Mouse (Mus musculus) cortical plate, adult 2 months (tissue): ENCODE results near the gene Foxn3.

ENCODE experiments used
- CTCF ChIP-seq: fragments of 200-500 bp; IDR thresholded peaks from 2 replicates; pipeline ENCODE4 v1.5.1; 2011; ENCODE audit warnings: mild to moderate bottlenecking, control low read depth, low read length; ENCODE audit not compliant: insufficient read depth; ENCODE audit errors: extremely low read depth
- POLR2A ChIP-seq: fragments of 200-500 bp; IDR thresholded peaks from 2 replicates; pipeline ENCODE4 v1.6.1; 2011; ENCODE audit warnings: mild to moderate bottlenecking, low read length, control low read depth; ENCODE audit not compliant: insufficient read depth; ENCODE audit errors: extremely low read depth

- TF ChIP-seq CTCF, result no peak
- TF ChIP-seq POLR2A, result no peak
Measured at GRCm38 (mm10) chr12:99603381-99603780, 40.0 kb upstream of the Foxn3 start.
